Mouse (Mus musculus): ENCODE results near the gene Nhp2.

DNA sequence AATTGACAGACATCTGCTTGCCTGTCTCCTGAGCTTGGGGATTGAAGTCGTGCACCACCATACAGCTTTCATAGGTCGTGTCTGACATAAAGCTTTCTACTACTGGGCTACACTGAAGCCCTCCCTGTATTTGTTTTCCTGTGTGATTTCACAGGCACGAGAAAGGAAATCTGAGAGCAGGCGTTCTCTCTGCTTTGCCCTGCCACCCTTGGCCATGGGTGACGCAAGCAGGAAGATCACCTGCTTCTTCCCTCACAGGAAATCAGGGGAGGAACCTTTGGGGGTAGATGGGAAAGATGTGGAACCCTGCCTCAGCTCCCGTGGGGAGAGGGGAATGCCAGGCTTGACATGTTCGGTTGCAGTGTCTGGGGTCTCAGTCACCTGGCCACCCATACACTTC is 38.8 kb downstream of the Nhp2 start:
- TF ChIP-seq CTCF (IDR thresholded peaks at IDR 0.05; ENCODE audit: low read depth) (no peak), EP300 (IDR thresholded peaks at IDR 0.05; ENCODE audit: low read depth) (no peak)

Data from liver, embryonic 14.5 days (tissue).